Mouse (Mus musculus) bone marrow macrophage, adult 2 months (primary cell): ENCODE results near the gene Dlg1. TPM values are rescaled to one million over a fixed set of nuclear protein-coding genes. Genes with fewer than 3 reads are reported as not detected.

Experiments
- H3K27ac ChIP-seq: 2 replicates; pipeline ENCODE4 v1.5.1; 2012; ENCODE audit warnings: low read depth, low read length; ENCODE audit not compliant: insufficient read depth
- H3K4me1 ChIP-seq: 2 replicates; pipeline ENCODE4 v1.6.1; 2012; ENCODE audit warnings: low read length; ENCODE audit not compliant: control insufficient read depth, insufficient read depth
- H3K4me3 ChIP-seq: 2 replicates; pipeline ENCODE4 v1.5.1; 2012; ENCODE audit warnings: mild to moderate bottlenecking, low read length, moderate library complexity; ENCODE audit not compliant: insufficient read depth
- CTCF ChIP-seq: IDR thresholded peaks from 2 replicates; pipeline ENCODE4 v1.5.1; 2012; ENCODE audit warnings: low read depth, mild to moderate bottlenecking, low read length, moderate library complexity
- POLR2A ChIP-seq: IDR thresholded peaks from 2 replicates; pipeline ENCODE4 v1.6.1; 2012; ENCODE audit warnings: mild to moderate bottlenecking, low read depth, low read length, borderline replicate concordance
- polyA plus RNA-seq: library from polyadenylated mRNA; stranded (reverse); fragments of >200 nt; gene quantifications from 2 replicates; pipeline ENCODE4 v1.2.4, GENCODE M21; 2012; ENCODE audit not compliant: missing spikeins, insufficient read depth, insufficient read length

Gene Dlg1
- polyA plus RNA-seq, 1 experiment, result 30.4 TPM

- Histone ChIP-seq H3K27ac (no peak overlapping the region), H3K4me1 (no peaks in the 10 kb centered on the region), H3K4me3 (no peak overlapping the region)
- TF ChIP-seq CTCF (no peak), POLR2A (no peak)
Observed at GRCm38 (mm10) chr16:31630381-31630780, 32.9 kb upstream of the Dlg1 start.

DNA sequence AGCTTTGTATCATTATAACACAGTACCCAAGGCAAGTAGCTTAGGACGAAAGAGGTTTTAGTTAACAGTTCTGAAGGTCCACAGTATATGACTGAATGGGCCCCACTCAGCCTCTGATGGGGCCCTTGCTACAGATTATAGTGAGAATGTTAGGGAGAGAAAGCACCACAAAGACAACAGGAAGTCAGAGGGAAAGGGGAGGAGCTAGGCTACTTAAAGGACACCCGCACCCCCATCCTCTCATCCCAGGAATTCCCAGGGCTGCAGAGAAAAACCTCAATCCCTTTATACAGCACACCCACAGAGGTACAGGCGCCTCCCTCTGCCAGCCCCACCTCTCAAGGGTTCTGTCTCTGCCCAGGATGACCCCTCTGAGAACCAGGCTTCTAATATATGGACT lies 32.2 kb upstream of the Dlg1 start:
- Histone ChIP-seq H3K4me1 (no peaks in the 10 kb centered on the region), H3K27ac (no peak overlapping the region), H3K4me3 (no peak overlapping the region)
- TF ChIP-seq CTCF (no peak), POLR2A (no peak)

DNA sequence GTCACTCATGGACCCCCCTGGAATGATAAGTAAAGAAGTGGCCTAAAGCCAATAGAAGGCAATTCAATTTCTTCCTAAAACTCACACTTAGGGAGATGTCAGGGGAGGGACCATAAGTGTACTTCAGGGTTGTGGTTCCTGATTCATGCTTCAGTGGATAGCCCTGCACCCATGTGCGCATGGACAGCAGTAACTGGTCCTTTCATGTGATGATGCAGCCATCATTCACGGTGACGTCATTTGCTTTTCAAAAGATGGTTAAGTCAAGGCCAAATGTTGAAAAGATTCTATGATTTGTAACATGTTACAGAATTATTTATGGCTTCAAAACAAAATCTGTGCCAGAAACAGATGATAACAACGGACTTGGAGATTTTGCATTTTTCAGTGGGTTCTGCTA lies 28.9 kb upstream of the Dlg1 start:
- Histone ChIP-seq H3K27ac (no peak overlapping the region), H3K4me1 (no peaks in the 10 kb centered on the region), H3K4me3 (no peak overlapping the region)
- no peak for TF ChIP-seq POLR2A
- TF ChIP-seq CTCF, result no peak

DNA sequence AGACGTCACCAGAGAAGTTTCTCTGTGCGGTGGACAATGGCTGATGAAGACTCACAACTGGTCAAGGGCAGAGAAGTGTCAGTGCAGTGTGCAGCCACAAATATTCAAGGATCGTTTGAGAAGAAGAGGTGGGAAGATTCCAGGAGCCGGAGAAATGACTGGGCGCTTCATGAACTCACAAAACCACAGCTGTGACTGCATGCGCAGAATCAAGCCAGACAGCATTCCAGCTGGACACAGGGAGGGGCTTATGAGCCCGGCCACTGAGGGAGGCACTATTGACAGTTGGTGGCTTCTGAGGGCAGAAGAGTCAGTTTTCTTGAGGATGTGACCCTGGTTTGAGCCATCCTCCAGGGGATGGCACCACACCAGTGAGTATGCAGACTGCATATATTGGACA lies 24.9 kb upstream of the Dlg1 start:
- TF ChIP-seq CTCF (no peak), POLR2A (no peak)
- no peak overlapping the region for H3K27ac ChIP-seq
- no peaks in the 10 kb centered on the region for H3K4me1 ChIP-seq
- no peak overlapping the region for H3K4me3 ChIP-seq

DNA sequence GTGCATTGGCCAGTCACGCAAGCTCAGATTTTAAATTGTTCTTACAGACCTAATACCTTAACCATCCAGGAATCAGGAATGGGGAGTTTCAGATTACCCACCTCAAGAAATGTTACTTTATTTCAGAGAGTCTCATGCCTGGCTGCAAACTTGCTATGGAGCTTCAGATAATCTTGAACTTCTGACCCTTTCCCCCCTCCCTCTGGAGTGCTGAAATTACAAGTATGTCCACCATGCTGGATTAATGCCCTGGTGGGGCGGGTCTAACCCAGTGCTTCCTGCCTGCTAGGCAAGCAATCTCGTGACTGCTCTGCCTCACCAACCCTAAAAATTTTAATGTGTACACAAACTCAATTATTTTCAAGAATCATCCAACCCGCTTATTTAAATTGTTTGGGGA lies 23.3 kb upstream of the Dlg1 start:
- H3K4me1 ChIP-seq, result no peaks in the 10 kb centered on the region
- H3K27ac ChIP-seq, result no peak overlapping the region
- no peak overlapping the region for H3K4me3 ChIP-seq
- no peak for TF ChIP-seq POLR2A
- TF ChIP-seq CTCF, result no peak

GRCm38 (mm10) chr16:31641776-31642175 lies 21.5 kb upstream of the Dlg1 start:
- H3K27ac ChIP-seq, result no peak overlapping the region
- H3K4me1 ChIP-seq, result no peaks in the 10 kb centered on the region
- no peak overlapping the region for H3K4me3 ChIP-seq
- TF ChIP-seq CTCF (no peak), POLR2A (no peak)

- Histone ChIP-seq H3K27ac (no peak overlapping the region), H3K4me3 (no peak overlapping the region), H3K4me1 (no peaks in the 10 kb centered on the region)
- no peak for TF ChIP-seq POLR2A
Observed at GRCm38 (mm10) chr16:31647221-31647620, 16.0 kb upstream of the Dlg1 start.

DNA sequence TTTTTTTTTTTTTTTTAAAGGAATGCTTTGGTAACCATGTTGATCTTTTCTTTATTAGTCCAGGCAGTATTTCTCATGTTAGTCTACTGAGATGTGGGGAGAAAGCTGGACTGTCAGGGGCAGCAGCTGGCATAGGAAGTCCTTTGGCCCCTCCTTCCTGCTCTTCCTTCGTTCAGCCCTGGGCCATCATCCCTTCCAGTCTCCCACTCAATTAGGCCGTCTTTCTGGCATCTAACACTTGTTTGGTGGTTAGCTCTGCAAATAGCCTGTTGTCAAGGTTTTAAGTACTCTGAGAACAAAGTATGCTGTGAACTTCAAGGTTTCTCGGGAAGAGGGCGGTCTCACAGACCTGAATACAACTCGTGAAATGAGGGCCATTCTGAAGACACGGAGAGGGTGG lies 12.5 kb upstream of the Dlg1 start:
- TF ChIP-seq CTCF, result no peak
- TF ChIP-seq POLR2A, result no peak
- Histone ChIP-seq H3K4me3 (no peak overlapping the region), H3K27ac (no peak overlapping the region), H3K4me1 (no peaks in the 10 kb centered on the region)

GRCm38 (mm10) chr16:31651541-31651940 lies 11.7 kb upstream of the Dlg1 start:
- H3K4me1 ChIP-seq, result no peaks in the 10 kb centered on the region
- TF ChIP-seq POLR2A, result no peak
- TF ChIP-seq CTCF, result no peak
- no peak overlapping the region for H3K27ac ChIP-seq
- no peak overlapping the region for H3K4me3 ChIP-seq

- Histone ChIP-seq H3K27ac (no peak overlapping the region), H3K4me1 (no peaks in the 10 kb centered on the region), H3K4me3 (no peak overlapping the region)
- TF ChIP-seq CTCF (no peak), POLR2A (no peak)
Observed at GRCm38 (mm10) chr16:31652115-31652843, 11.0 kb upstream of the Dlg1 start.

DNA sequence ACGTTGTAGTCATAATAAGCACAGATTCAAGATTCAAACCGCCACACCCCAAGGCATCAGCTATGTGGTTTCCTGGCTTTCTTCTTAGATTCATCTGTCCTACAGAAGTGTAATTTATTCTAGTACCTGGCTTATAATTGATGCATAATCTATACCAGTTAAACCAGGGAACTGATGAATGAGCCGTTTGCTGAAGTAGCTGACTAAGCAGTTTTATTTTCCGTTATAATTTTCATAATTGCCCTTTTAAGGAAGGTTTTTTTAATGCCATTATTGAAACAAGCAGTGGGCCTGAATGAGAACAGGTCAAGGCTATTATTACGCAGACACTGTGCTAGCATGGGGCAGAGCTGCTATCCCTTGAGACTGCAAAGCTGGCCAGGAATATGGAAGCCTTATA lies 9.6 kb upstream of the Dlg1 start:
- Histone ChIP-seq H3K4me1 (no peaks in the 10 kb centered on the region), H3K27ac (no peak overlapping the region), H3K4me3 (no peak overlapping the region)
- no peak for TF ChIP-seq CTCF
